ENCODE assay signal across 8 mouse cellular contexts in genomic region chr4:31963354-31964193, GRCm38 (mm10). TPM values are rescaled to one million over a fixed set of nuclear protein-coding genes. Genes with fewer than 3 reads are reported as not detected.
A peak's percentile ranks its signal among the peaks of the same experiment; 100 is the strongest.
DNase-seq lines count a peak whose midpoint lies in the region; ATAC-seq and TF ChIP-seq lines count a peak whose summit lies in the region.

Map3k7 (plus strand) TSS chr4:31964097.

- under 1% methylated on average over 88 of the region's 88 CpGs for WGBS in heart, embryonic 12.5 days
- WGBS in kidney, postnatal 0 days: under 1% methylated on average over 87 of the region's 88 CpGs
- under 1% methylated on average over 88 of the region's 88 CpGs for WGBS in liver, embryonic 11.5 days
- WGBS in stomach, embryonic 14.5 days: under 1% methylated on average over 88 of the region's 88 CpGs

- peaks cover 5% of the 10 kb centered on the region; the same call in 1 of the 2 replicates for H3K36me3 ChIP-seq in heart, embryonic 12.5 days
- H3K36me3 ChIP-seq in kidney, postnatal 0 days (ENCODE audit: insufficient read depth, low read length): no peaks in the 10 kb centered on the region
- no peaks in the 10 kb centered on the region for H3K36me3 ChIP-seq in liver, embryonic 11.5 days (ENCODE audit: control insufficient read depth, insufficient read depth, low read length)
- no peaks in the 10 kb centered on the region for H3K36me3 ChIP-seq in stomach, embryonic 14.5 days (ENCODE audit: control insufficient read depth, insufficient read depth, low read length)

- H3K27me3 ChIP-seq in heart, embryonic 12.5 days (replicated peaks): no peaks in the 10 kb centered on the region
- no peaks in the 10 kb centered on the region for H3K27me3 ChIP-seq in kidney, postnatal 0 days (ENCODE audit: insufficient read depth, low read length)
- no peaks in the 10 kb centered on the region for H3K27me3 ChIP-seq in liver, embryonic 11.5 days (replicated peaks; ENCODE audit: control insufficient read depth, insufficient read depth, low read length)
- no peaks in the 10 kb centered on the region for H3K27me3 ChIP-seq in stomach, embryonic 14.5 days (ENCODE audit: control insufficient read depth, insufficient read depth, low read length)

- peak within 1 kb of the TSS; percentile 93 for H3K9ac ChIP-seq in heart, embryonic 12.5 days
- peak within 1 kb of the TSS; percentile 91 for H3K9ac ChIP-seq in kidney, postnatal 0 days (ENCODE audit: low read depth, low read length)
- peak within 1 kb of the TSS; percentile 71 for H3K9ac ChIP-seq in liver, embryonic 11.5 days (ENCODE audit: low read depth, low read length)
- peak within 1 kb of the TSS; percentile 88 for H3K9ac ChIP-seq in stomach, embryonic 14.5 days (replicated peaks; ENCODE audit: low read depth, low read length)

- no peak for TF ChIP-seq CTCF in kidney, postnatal 0 days (IDR thresholded peaks at IDR 0.05; ENCODE audit: low read depth)

- peaks cover 20% of the 10 kb centered on the region for H3K4me1 ChIP-seq in heart, embryonic 12.5 days (replicated peaks)
- H3K4me1 ChIP-seq in kidney, postnatal 0 days (replicated peaks; ENCODE audit: insufficient read depth, low read length): peaks cover 16% of the 10 kb centered on the region
- H3K4me1 ChIP-seq in liver, embryonic 11.5 days (replicated peaks; ENCODE audit: control insufficient read depth, insufficient read depth, low read length): peaks cover 8% of the 10 kb centered on the region
- H3K4me1 ChIP-seq in stomach, embryonic 14.5 days (ENCODE audit: control insufficient read depth, insufficient read depth, low read length): peaks cover 14% of the 10 kb centered on the region

- H3K27ac ChIP-seq in heart, embryonic 12.5 days (ENCODE audit: poor library complexity, severe bottlenecking): peak within 1 kb of the TSS; percentile 97
- peak within 1 kb of the TSS; percentile 97 for H3K27ac ChIP-seq in kidney, postnatal 0 days
- H3K27ac ChIP-seq in liver, embryonic 11.5 days (ENCODE audit: low read depth, low read length): peak within 1 kb of the TSS; percentile 99
- peak within 1 kb of the TSS; percentile 97 for H3K27ac ChIP-seq in stomach, embryonic 14.5 days (ENCODE audit: low read length)

- peak; percentile 95 for ATAC-seq in erythroid progenitor cell, adult 5-6 weeks (replicated peaks; ENCODE audit: low FRiP score, poor library complexity, severe bottlenecking)
- ATAC-seq in heart, embryonic 12.5 days (ENCODE audit: insufficient number of reproducible peaks, low FRiP score): peak; percentile 94
- ATAC-seq in kidney, postnatal 0 days (replicated peaks; ENCODE audit: low FRiP score, low read depth): peak; percentile 97
- peak; percentile 87 for ATAC-seq in liver, embryonic 11.5 days (replicated peaks; ENCODE audit: low FRiP score)
- ATAC-seq in stomach, embryonic 14.5 days (ENCODE audit: insufficient number of reproducible peaks, insufficient read depth, low FRiP score, low read depth): peak; percentile 98

- H3K9me3 ChIP-seq in heart, embryonic 12.5 days (replicated peaks): no peaks in the 10 kb centered on the region
- no peaks in the 10 kb centered on the region for H3K9me3 ChIP-seq in kidney, postnatal 0 days (replicated peaks; ENCODE audit: low read length)
- H3K9me3 ChIP-seq in liver, embryonic 11.5 days (ENCODE audit: control insufficient read depth, low read length): no peaks in the 10 kb centered on the region
- H3K9me3 ChIP-seq in stomach, embryonic 14.5 days (ENCODE audit: control insufficient read depth, low read depth, low read length): no peaks in the 10 kb centered on the region

- peak; percentile 95 for DNase-seq in CD4-positive helper T cell, adult 2 months (ENCODE audit: low read depth, low spot score)
- peak; percentile 84 for DNase-seq in brain, embryonic 18.5 days (ENCODE audit: low read depth, low spot score)
- peak; percentile 98 for DNase-seq in kidney, postnatal 0 days (ENCODE audit: low spot score)
- DNase-seq in liver, embryonic 11.5 days (ENCODE audit: low spot score): peak; percentile 93
- peak; percentile 94 for DNase-seq in naive thymus-derived CD4-positive, alpha-beta T cell, adult 2 months (ENCODE audit: low read depth)

- H3K4me2 ChIP-seq in heart, embryonic 12.5 days: peak within 1 kb of the TSS; percentile 89
- peak within 1 kb of the TSS; percentile 89 for H3K4me2 ChIP-seq in kidney, postnatal 0 days (ENCODE audit: low read length)
- H3K4me2 ChIP-seq in liver, embryonic 11.5 days: peak within 1 kb of the TSS; percentile 87
- peak within 1 kb of the TSS; percentile 89 for H3K4me2 ChIP-seq in stomach, embryonic 14.5 days (replicated peaks; ENCODE audit: low read depth, low read length)

- H3K4me3 ChIP-seq in heart, embryonic 12.5 days: peak within 1 kb of the TSS; percentile 91
- peak within 1 kb of the TSS; percentile 81 for H3K4me3 ChIP-seq in kidney, postnatal 0 days (replicated peaks; ENCODE audit: low read depth, low read length)
- H3K4me3 ChIP-seq in liver, embryonic 11.5 days (ENCODE audit: low read depth, low read length): peak within 1 kb of the TSS; percentile 85
- peak within 1 kb of the TSS; percentile 91 for H3K4me3 ChIP-seq in stomach, embryonic 14.5 days (ENCODE audit: low read depth, low read length)

RNA-seq across cellular contexts. Expression of gene Map3k7, which starts in this region (rescaled TPM):
- 29.2 and 53.7 TPM in 2 replicates for total RNA-seq in erythroid progenitor cell, adult 5-6 weeks (2015; ENCODE audit: low replicate concordance)
- 33.8 and 34.4 TPM in 2 replicates for total RNA-seq in erythroid progenitor cell, adult 5-6 weeks (2017; ENCODE audit: low replicate concordance)
- polyA plus RNA-seq in heart, embryonic 12.5 days (2016; fragmentation: Nextera tagmentation; extraction: Ambion mirVana): 41.8 and 44.6 TPM in 2 replicates
- 20.7 and 21.8 TPM in 2 replicates for polyA plus RNA-seq in kidney, postnatal 0 days (2015; fragmentation: Nextera tagmentation; extraction: Ambion mirVana)
- 26.2 and 34.9 TPM in 2 replicates for polyA plus RNA-seq in liver, embryonic 11.5 days (2014; fragmentation: Nextera tagmentation; extraction: Ambion mirVana)
- polyA plus RNA-seq in stomach, embryonic 14.5 days (2014; fragmentation: Nextera tagmentation; extraction: Ambion mirVana): 34.7 and 40.1 TPM in 2 replicates

Comparison
In these comparisons a context has a peak if more than half of its experiments do, and no peak if none do; other contexts are left out.
1. Peak in every context shown above with its lines: DNase-seq, ATAC-seq, H3K4me3 ChIP-seq and H3K27ac ChIP-seq.